Mouse (Mus musculus) olfactory bulb, adult 2 months (tissue): ENCODE measurements around the gene Pate2. TPM values are rescaled to one million over a fixed set of nuclear protein-coding genes. Genes with fewer than 3 reads are reported as not detected.

ENCODE experiments used
- H3K27ac ChIP-seq: fragments of 200-500 bp; 2 replicates; pipeline ENCODE4 v1.5.1; 2012; ENCODE audit warnings: low read depth, low read length; ENCODE audit not compliant: insufficient read depth
- H3K4me1 ChIP-seq: fragments of 200-500 bp; 2 replicates; pipeline ENCODE4 v1.6.1; 2012; ENCODE audit warnings: low read length; ENCODE audit not compliant: control insufficient read depth, insufficient read depth
- H3K4me3 ChIP-seq: fragments of 200-500 bp; 2 replicates; pipeline ENCODE4 v1.5.1; 2012; ENCODE audit warnings: mild to moderate bottlenecking, low read depth, low read length, moderate library complexity; ENCODE audit not compliant: insufficient read depth
- CTCF ChIP-seq: fragments of 200-500 bp; IDR thresholded peaks from 2 replicates; pipeline ENCODE4 v1.5.1; 2012; ENCODE audit warnings: low read depth, mild to moderate bottlenecking, low read length, moderate library complexity; ENCODE audit not compliant: insufficient read depth
- POLR2A ChIP-seq: fragments of 200-500 bp; IDR thresholded peaks from 2 replicates; pipeline ENCODE4 v1.6.1; 2012; ENCODE audit warnings: mild to moderate bottlenecking, low read depth, low read length, moderate library complexity; ENCODE audit not compliant: insufficient read depth
- WGBS: fragments of 180-500 bp; shearing (Covaris S2); methylation state at CpG from one replicate; pipeline ENCODE4 v1.1.7; 2018; 5-methylcytosine and 5-hydroxymethylcytosine counted together
- polyA plus RNA-seq: library from polyadenylated mRNA; stranded (reverse); fragments of >200 nt; gene quantifications from 2 replicates; pipeline ENCODE4 v1.2.4, GENCODE M21; 2012; ENCODE audit warnings: low replicate concordance; ENCODE audit not compliant: missing spikeins, insufficient read depth, insufficient read length

The Pate2 gene
- polyA plus RNA-seq, 1 experiment, result not detected

- WGBS, result 71% methylated on average over 9 of the region's 9 CpGs
- TF ChIP-seq POLR2A (no peak), CTCF (no peak)
- Histone ChIP-seq H3K27ac (no peak overlapping the region), H3K4me1 (no peaks in the 10 kb centered on the region), H3K4me3 (no peak overlapping the region)
Measured at GRCm38 (mm10) chr9:35533266-35533665, 36.8 kb upstream of the Pate2 start.

GRCm38 (mm10) chr9:35535110-35535509, 35.0 kb upstream of the Pate2 start:
- Histone ChIP-seq H3K4me1 (no peaks in the 10 kb centered on the region), H3K4me3 (no peak overlapping the region), H3K27ac (no peak overlapping the region)
- TF ChIP-seq POLR2A (no peak), CTCF (0 out of 2 replicates have a peak, but pooled peaks have one; percentile 10)
- 16% methylated on average over 2 of the region's 2 CpGs for WGBS

- no peaks in the 10 kb centered on the region for H3K4me1 ChIP-seq
- no peak overlapping the region for H3K27ac ChIP-seq
- H3K4me3 ChIP-seq, result no peak overlapping the region
- TF ChIP-seq CTCF (no peak), POLR2A (no peak)
- WGBS, result 85% methylated on average over 4 of the region's 4 CpGs
Measured at GRCm38 (mm10) chr9:35535876-35536275, 34.2 kb upstream of the Pate2 start.

GRCm38 (mm10) chr9:35539001-35539750, 30.9 kb upstream of the Pate2 start:
- H3K4me1 ChIP-seq, result no peaks in the 10 kb centered on the region
- no peak overlapping the region for H3K4me3 ChIP-seq
- no peak overlapping the region for H3K27ac ChIP-seq
- WGBS, result 78% methylated on average over 13 of the region's 13 CpGs
- TF ChIP-seq POLR2A, result no peak
- TF ChIP-seq CTCF, result no peak

- no peak overlapping the region for H3K4me3 ChIP-seq
- H3K4me1 ChIP-seq, result no peaks in the 10 kb centered on the region
- TF ChIP-seq CTCF, result no peak
- no peak for TF ChIP-seq POLR2A
- 90% methylated on average over 5 of the region's 5 CpGs for WGBS
- H3K27ac ChIP-seq, result no peak overlapping the region
Measured at GRCm38 (mm10) chr9:35541024-35541423, 29.1 kb upstream of the Pate2 start.

GRCm38 (mm10) chr9:35541488-35541887, 28.6 kb upstream of the Pate2 start:
- Histone ChIP-seq H3K4me3 (no peak overlapping the region), H3K4me1 (no peaks in the 10 kb centered on the region), H3K27ac (no peak overlapping the region)
- 18% methylated on average over 6 of the region's 6 CpGs for WGBS
- TF ChIP-seq CTCF, result no peak
- no peak for TF ChIP-seq POLR2A

GRCm38 (mm10) chr9:35541941-35542340, 28.1 kb upstream of the Pate2 start:
- no peak for TF ChIP-seq POLR2A
- no peak for TF ChIP-seq CTCF
- no peak overlapping the region for H3K27ac ChIP-seq
- 74% methylated on average over 6 of the region's 6 CpGs for WGBS
- H3K4me3 ChIP-seq, result no peak overlapping the region
- no peaks in the 10 kb centered on the region for H3K4me1 ChIP-seq

GRCm38 (mm10) chr9:35543099-35543860, 26.8 kb upstream of the Pate2 start:
- TF ChIP-seq POLR2A (no peak), CTCF (no peak)
- no peak overlapping the region for H3K27ac ChIP-seq
- 89% methylated on average over 14 of the region's 14 CpGs for WGBS
- H3K4me1 ChIP-seq, result no peaks in the 10 kb centered on the region
- no peak overlapping the region for H3K4me3 ChIP-seq

- 76% methylated on average over 2 of the region's 2 CpGs for WGBS
- H3K27ac ChIP-seq, result no peak overlapping the region
Measured at GRCm38 (mm10) chr9:35544666-35545065, 25.4 kb upstream of the Pate2 start.

GRCm38 (mm10) chr9:35545704-35546103, 24.4 kb upstream of the Pate2 start:
- H3K27ac ChIP-seq, result no peak overlapping the region
- WGBS, result 78% methylated on average over 12 of the region's 12 CpGs
- no peak for TF ChIP-seq CTCF
- TF ChIP-seq POLR2A, result no peak

More at GRCm38 (mm10) chr9:35544666-35545065, 25.4 kb upstream of the Pate2 start:
- TF ChIP-seq POLR2A (no peak), CTCF (no peak)
- H3K4me3 ChIP-seq, result no peak overlapping the region
- H3K4me1 ChIP-seq, result no peaks in the 10 kb centered on the region

More at GRCm38 (mm10) chr9:35545704-35546103, 24.4 kb upstream of the Pate2 start:
- no peaks in the 10 kb centered on the region for H3K4me1 ChIP-seq
- H3K4me3 ChIP-seq, result no peak overlapping the region
